Mouse (Mus musculus) liver, adult 2 months (tissue): ENCODE measurements at regions not wholly inside any gene's neighbourhood (a gene's known extent, or its start where the extent isn't known, plus 50 kb on each side); places are given as distances from the start of the nearest gene placed in this dataset.

Source experiments
- CTCF ChIP-seq: fragments of 200-500 bp; IDR thresholded peaks from 2 replicates; pipeline ENCODE4 v1.5.1; 2011; ENCODE audit warnings: low read depth, low read length, control low read depth
- POLR2A ChIP-seq: fragments of 200-500 bp; IDR thresholded peaks from 2 replicates; pipeline ENCODE4 v1.6.1; 2011; ENCODE audit warnings: low read length, control low read depth; ENCODE audit not compliant: insufficient read depth; ENCODE audit errors: extremely low read depth

DNA sequence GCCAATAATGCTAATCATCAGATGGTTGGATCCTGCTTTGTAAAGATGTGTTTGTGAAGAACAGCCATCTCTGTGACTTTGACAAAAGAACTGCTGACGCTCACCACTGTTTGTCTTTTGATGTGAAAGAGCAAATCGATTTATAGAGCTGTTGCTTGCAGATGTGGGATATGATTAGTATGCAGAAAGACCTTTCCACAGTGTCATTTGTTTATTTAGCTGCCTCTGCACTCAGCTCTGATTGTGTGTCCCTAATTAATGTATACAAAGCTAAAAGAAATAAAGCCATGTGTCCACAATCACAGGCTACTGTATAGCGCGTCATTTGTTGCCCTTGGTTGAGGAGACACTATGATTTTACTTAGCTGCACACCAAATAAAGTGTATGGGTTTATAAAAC is 343.6 kb downstream of the Rpl36a-ps1 start:
- TF ChIP-seq POLR2A (no peak), CTCF (no peak)
